Mouse (Mus musculus): Measurements from ENCODE around the gene Ism1. TPM values are rescaled to one million over a fixed set of nuclear protein-coding genes. Genes with fewer than 3 reads are reported as not detected.

The Ism1 gene
- 1 to 10 TPM; 6.6 to 7.3 TPM for total RNA-seq (2021)
- long read RNA-seq, experiment 1, transcript Ism1-202 (6 exons, 2,964 nt): major isoform, 13 of 16 reads
- long read RNA-seq, experiment 1, partial matches to known transcripts: 0 of 16 reads
- long read RNA-seq, experiment 1, other reads (novel, unspliced or antisense): 3 of 16 reads
- long read RNA-seq, experiment 2, transcript Ism1-202 (6 exons, 2,964 nt): major isoform, 8 of 8 reads
- long read RNA-seq, experiment 2, partial matches to known transcripts: 0 of 8 reads
- long read RNA-seq, experiment 2, other reads (novel, unspliced or antisense): 0 of 8 reads

- no peak; the same call in 1 of the 2 replicates for TF ChIP-seq CTCF (IDR thresholded peaks at IDR 0.05)
- H3K27ac ChIP-seq: peak within 1 kb of the TSS; percentile 87
- intact Hi-C loops (cut with DNase I): loop anchor here (2.0 to 5.0 kb wide), 2 partner anchors 87 to 164 kb away; no protein-coding TSS in a partner anchor
- peak within 1 kb of the TSS; percentile 72 for H3K4me3 ChIP-seq
- peak; percentile 37 to 41 for DNase-seq (ENCODE audit: extremely low spot score in 1 of 2, low spot score in 2 of 2)
Observed at GRCm38 (mm10) chr2:139677809-139678274, at the start of gene Ism1. TSS of gene Ism1 (plus strand) at chr2:139678178.

- Histone ChIP-seq H3K4me3 (no peak overlapping the region), H3K27ac (no peak overlapping the region)
- no peak for TF ChIP-seq CTCF (IDR thresholded peaks at IDR 0.05)
- intact Hi-C loops (cut with DNase I): no loop called here
- no peak for DNase-seq (ENCODE audit: extremely low spot score in 1 of 2, low spot score in 2 of 2)
Observed at GRCm38 (mm10) chr2:139628731-139629130, 49.2 kb upstream of the Ism1 start.

- Histone ChIP-seq H3K4me3 (no peak overlapping the region), H3K27ac (no peak overlapping the region)
- intact Hi-C loops (cut with DNase I): no loop called here
- DNase-seq (ENCODE audit: extremely low spot score in 1 of 2, low spot score in 2 of 2): no peak
- TF ChIP-seq CTCF (IDR thresholded peaks at IDR 0.05): no peak
Observed at GRCm38 (mm10) chr2:139629653-139630052, 48.3 kb upstream of the Ism1 start.

GRCm38 (mm10) chr2:139634506-139634905 lies 43.5 kb upstream of the Ism1 start:
- TF ChIP-seq CTCF (IDR thresholded peaks at IDR 0.05): no peak
- intact Hi-C loops (cut with DNase I): no loop called here
- no peak for DNase-seq (ENCODE audit: extremely low spot score in 1 of 2, low spot score in 2 of 2)
- H3K4me3 ChIP-seq: no peak overlapping the region
- H3K27ac ChIP-seq: no peak overlapping the region

GRCm38 (mm10) chr2:139637861-139638260 lies 40.1 kb upstream of the Ism1 start:
- Histone ChIP-seq H3K27ac (no peak overlapping the region), H3K4me3 (no peak overlapping the region)
- no peak for DNase-seq (ENCODE audit: extremely low spot score in 1 of 2, low spot score in 2 of 2)
- no peak for TF ChIP-seq CTCF (IDR thresholded peaks at IDR 0.05)
- intact Hi-C loops (cut with DNase I): no loop called here

- Histone ChIP-seq H3K4me3 (no peak overlapping the region), H3K27ac (no peak overlapping the region)
- DNase-seq (ENCODE audit: extremely low spot score in 1 of 2, low spot score in 2 of 2): no peak
- TF ChIP-seq CTCF (IDR thresholded peaks at IDR 0.05): no peak
- intact Hi-C loops (cut with DNase I): no loop called here
Observed at GRCm38 (mm10) chr2:139641757-139642385, 36.1 kb upstream of the Ism1 start.

GRCm38 (mm10) chr2:139649518-139649917 lies 28.5 kb upstream of the Ism1 start:
- H3K4me3 ChIP-seq: no peak overlapping the region
- no peak overlapping the region for H3K27ac ChIP-seq
- TF ChIP-seq CTCF (IDR thresholded peaks at IDR 0.05): no peak
- DNase-seq (ENCODE audit: extremely low spot score in 1 of 2, low spot score in 2 of 2): peak in 1 of 2 experiments; percentile 23
- intact Hi-C loops (cut with DNase I): no loop called here

- Histone ChIP-seq H3K27ac (no peak overlapping the region), H3K4me3 (no peak overlapping the region)
- intact Hi-C loops (cut with DNase I): no loop called here
- DNase-seq (ENCODE audit: extremely low spot score in 1 of 2, low spot score in 2 of 2): no peak
- no peak for TF ChIP-seq CTCF (IDR thresholded peaks at IDR 0.05)
Observed at GRCm38 (mm10) chr2:139656750-139657149, 21.2 kb upstream of the Ism1 start.

- no peak overlapping the region for H3K4me3 ChIP-seq
- no peak for TF ChIP-seq CTCF (IDR thresholded peaks at IDR 0.05)
- DNase-seq (ENCODE audit: extremely low spot score in 1 of 2, low spot score in 2 of 2): no peak
- no peak overlapping the region for H3K27ac ChIP-seq
- intact Hi-C loops (cut with DNase I): no loop called here
Observed at GRCm38 (mm10) chr2:139671838-139672237, 6.1 kb upstream of the Ism1 start.

GRCm38 (mm10) chr2:139672371-139672770 lies 5.6 kb upstream of the Ism1 start:
- intact Hi-C loops (cut with DNase I): no loop called here
- no peak for DNase-seq (ENCODE audit: extremely low spot score in 1 of 2, low spot score in 2 of 2)
- no peak overlapping the region for H3K27ac ChIP-seq
- no peak for TF ChIP-seq CTCF (IDR thresholded peaks at IDR 0.05)
- H3K4me3 ChIP-seq: no peak overlapping the region

- DNase-seq (ENCODE audit: extremely low spot score in 1 of 2, low spot score in 2 of 2): peak; percentile 77 to 82
- peak overlapping the region; percentile 72 for H3K4me3 ChIP-seq
- intact Hi-C loops (cut with DNase I): loop anchor here (5.0 kb wide), 1 partner anchor 165 kb away; no protein-coding TSS in a partner anchor
- peak overlapping the region; percentile 87 for H3K27ac ChIP-seq
- TF ChIP-seq CTCF (IDR thresholded peaks at IDR 0.05): no peak; the same call in 1 of the 2 replicates
Observed at GRCm38 (mm10) chr2:139677065-139677762, 764 bp upstream of the Ism1 start.
